Mouse (Mus musculus) myocyte (in vitro differentiated cells): Measurements from ENCODE around the gene Tctn1.

Experiments
- CEBPB ChIP-seq: IDR thresholded peaks from 2 replicates; pipeline ENCODE4 v1.6.1; 2011; ENCODE audit warnings: mild to moderate bottlenecking, moderate library complexity; ENCODE audit not compliant: poor library complexity, insufficient read depth, severe bottlenecking
- E2F4 ChIP-seq: IDR thresholded peaks from one replicate; pipeline ENCODE4 v1.6.1; 2011; ENCODE audit warnings: mild to moderate bottlenecking, control low read depth, moderate library complexity; ENCODE audit not compliant: insufficient read depth
- MAX ChIP-seq: IDR thresholded peaks from one replicate; pipeline ENCODE4 v1.6.1; 2011; ENCODE audit warnings: low read depth, mild to moderate bottlenecking, control low read depth
- MYOD1 ChIP-seq, 3 experiments: IDR thresholded peaks; one replicate each; pipeline ENCODE4 v1.6.1; 2011; ENCODE audit warnings: control low read depth in 2 of 3, low read depth in 2 of 3, mild to moderate bottlenecking in 2 of 3, moderate library complexity in 1 of 3; ENCODE audit not compliant: insufficient read length in 2 of 3, control insufficient read depth in 1 of 3
- MYOG ChIP-seq, 3 experiments: IDR thresholded peaks; one replicate each; pipeline ENCODE4 v1.6.1; 2011; ENCODE audit warnings: control low read depth in 2 of 3, low read depth in 2 of 3, mild to moderate bottlenecking in 2 of 3; ENCODE audit not compliant: insufficient read length in 2 of 3, control insufficient read depth in 1 of 3, insufficient read depth in 1 of 3
- POLR2A ChIP-seq: IDR thresholded peaks from one replicate; pipeline ENCODE4 v1.6.1; 2011; ENCODE audit warnings: low read depth, mild to moderate bottlenecking, control low read depth, moderate library complexity; ENCODE audit not compliant: insufficient read length
- POLR2AphosphoS2 ChIP-seq: IDR thresholded peaks from one replicate; pipeline ENCODE4 v1.6.1; 2011; ENCODE audit warnings: low read depth, control low read depth; ENCODE audit not compliant: insufficient read length
- SRF ChIP-seq: IDR thresholded peaks from one replicate; pipeline ENCODE4 v1.6.1; 2011; ENCODE audit warnings: low read depth; ENCODE audit not compliant: control insufficient read depth, insufficient read length
- TCF12 ChIP-seq: IDR thresholded peaks from one replicate; pipeline ENCODE4 v1.6.1; 2011; ENCODE audit warnings: mild to moderate bottlenecking, control low read depth; ENCODE audit not compliant: poor library complexity, insufficient read depth, severe bottlenecking
- USF1 ChIP-seq: IDR thresholded peaks from one replicate; pipeline ENCODE4 v1.6.1; 2011; ENCODE audit warnings: low read depth, mild to moderate bottlenecking, control low read depth, moderate library complexity

DNA sequence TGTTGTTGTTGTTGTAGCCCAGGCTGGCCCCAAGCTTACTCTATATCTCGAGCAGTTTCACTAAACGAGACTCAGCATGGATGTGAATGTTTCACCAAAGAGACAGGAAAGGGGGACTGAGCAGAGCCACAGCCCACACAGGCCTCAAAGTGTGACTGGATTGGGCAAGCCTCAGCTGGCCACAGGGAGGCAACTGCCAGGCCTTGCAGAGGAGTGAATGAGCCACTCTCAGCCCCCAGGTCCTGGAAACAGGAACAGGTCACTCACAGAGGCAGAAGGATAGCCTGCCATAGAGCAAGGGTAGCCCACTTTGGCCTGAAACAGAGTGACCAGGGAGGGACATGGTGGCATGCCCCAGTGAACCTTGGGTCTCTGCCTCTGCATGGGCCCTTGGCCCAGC is 60.1 kb downstream of the Tctn1 start:
- TF ChIP-seq MAX, result no peak
- no peak for TF ChIP-seq MYOD1 (IDR thresholded peaks at IDR 0.05; ENCODE audit: control insufficient read depth in 1 of 3, insufficient read length in 2 of 3, low read depth in 2 of 3)
- no peak for TF ChIP-seq USF1
- TF ChIP-seq CEBPB, result no peak
- no peak for TF ChIP-seq POLR2A
- TF ChIP-seq POLR2AphosphoS2, result no peak
- no peak for TF ChIP-seq E2F4
- TF ChIP-seq TCF12, result no peak
- no peak for TF ChIP-seq SRF
- TF ChIP-seq MYOG (IDR thresholded peaks at IDR 0.05; ENCODE audit: control insufficient read depth in 1 of 3, insufficient read depth in 1 of 3, insufficient read length in 2 of 3, low read depth in 2 of 3), result no peak
